Mouse (Mus musculus) embryo, embryonic 10 days (tissue): ENCODE results near the gene 2610021A01Rik.
"Not testable (repeated sequence)": the region's sequence is repeated elsewhere in the genome, so short reads cannot be mapped to it uniquely, and the experiment has no call there.

Experiments used
- DNase-seq: peaks from one replicate; pipeline ENCODE4 v3.0.0-alpha.2; 2015; ENCODE audit warnings: low spot score

2610021A01Rik gene

DNA sequence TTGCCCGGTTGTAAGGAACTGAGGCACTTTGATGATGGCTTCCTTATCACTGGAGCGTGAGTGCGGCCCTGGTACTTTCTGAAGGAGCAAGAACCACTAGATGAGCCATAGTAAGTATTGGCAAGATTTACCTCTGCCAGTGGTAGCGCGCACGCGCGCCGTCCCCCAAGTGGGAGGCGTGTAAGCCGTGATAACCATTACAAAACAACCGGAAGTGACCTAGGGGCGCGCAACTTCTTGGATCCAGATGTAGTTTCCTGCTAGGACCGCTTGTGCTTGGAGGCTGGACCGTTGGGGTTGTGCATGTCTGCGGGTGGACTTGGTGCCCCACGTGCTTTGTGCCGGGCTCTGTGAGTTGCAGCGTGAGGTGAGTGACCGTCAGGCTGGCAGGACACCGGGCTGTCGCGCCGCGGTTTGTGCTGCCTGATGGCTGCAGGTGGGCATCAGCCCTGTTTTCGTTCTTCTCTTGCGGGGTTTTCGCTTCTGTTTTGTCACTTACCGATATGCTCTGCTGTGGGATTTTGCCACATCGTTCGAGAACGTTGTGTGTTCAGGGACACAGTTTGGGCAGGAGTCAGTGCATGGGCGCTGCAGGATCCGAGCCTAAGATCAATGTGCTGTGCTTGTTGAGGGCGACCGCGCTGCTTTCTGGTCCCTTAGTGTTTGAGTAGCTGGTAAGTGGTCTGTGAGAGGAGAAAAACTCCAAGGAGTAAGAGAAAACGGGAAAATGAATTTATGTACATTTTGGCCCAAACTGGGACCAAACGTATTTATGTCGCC lies at the start of gene 2610021A01Rik:
Gene 2610021A01Rik (plus strand): TSS at position 197 of the 780 bp plus-strand sequence.
- DNase-seq, result peak; percentile 95

DNA sequence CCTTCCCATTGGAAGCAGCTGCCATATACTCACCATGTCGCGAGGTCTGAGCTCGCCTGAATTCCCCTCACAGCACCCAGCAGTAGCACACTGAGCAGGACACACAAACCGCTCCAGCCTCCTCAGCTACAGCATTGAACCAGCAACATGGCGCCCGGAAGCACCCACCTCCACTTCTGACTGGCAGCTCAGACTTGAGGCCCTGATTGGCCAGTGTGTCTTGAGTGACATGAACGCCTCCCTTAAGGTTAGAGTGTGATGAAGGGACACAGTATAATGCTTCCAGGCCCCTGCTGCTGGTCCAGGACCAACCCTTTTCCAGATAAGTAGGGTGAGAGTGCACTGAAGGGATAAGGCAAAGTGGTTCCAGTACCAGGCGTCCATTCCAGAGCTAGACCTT lies 38.3 kb upstream of the 2610021A01Rik start:
- DNase-seq, result no peak

DNA sequence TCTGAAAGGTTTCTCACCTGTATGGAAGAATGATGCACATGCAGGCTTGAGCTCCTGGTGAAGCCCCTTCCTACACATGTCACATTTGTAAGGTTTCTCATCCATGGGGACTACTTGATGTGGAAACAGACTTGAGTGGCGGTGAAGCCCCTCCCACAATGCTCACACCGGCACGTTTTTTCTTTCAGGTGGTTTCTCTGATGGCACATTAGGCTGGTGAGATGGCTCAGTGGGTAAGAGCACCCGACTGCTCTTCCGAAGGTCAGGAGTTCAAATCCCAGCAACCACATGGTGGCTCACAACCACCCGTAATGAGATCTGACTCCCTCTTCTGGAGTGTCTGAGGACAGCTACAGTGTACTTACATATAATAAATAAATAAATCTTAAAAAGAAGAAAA lies 25.5 kb upstream of the 2610021A01Rik start, which contains the start of gene Gm6871:
Gene Gm6871 (minus strand): TSS at position 101 of the 400 bp plus-strand sequence.
- not testable (repeated sequence) for DNase-seq

DNA sequence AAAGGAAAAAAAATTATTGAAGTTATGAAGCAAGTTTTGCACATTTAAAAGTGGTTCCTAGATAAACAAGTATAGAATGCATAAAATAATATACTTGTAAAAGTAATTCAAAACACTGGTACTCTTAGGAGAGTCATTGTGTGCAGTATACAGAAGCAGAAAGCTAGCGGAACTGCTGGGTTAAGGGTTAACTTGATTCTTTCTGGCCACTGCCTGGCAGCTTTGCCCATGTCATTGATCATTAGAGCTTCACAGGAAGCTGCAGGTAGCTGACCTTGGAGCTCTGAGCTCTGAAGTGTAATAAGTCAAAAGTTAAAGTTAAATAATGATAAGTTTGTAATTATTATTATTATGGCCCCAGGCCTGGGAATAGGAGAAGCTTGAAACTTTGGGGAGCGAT lies 21.1 kb upstream of the 2610021A01Rik start:
- no peak for DNase-seq

DNA sequence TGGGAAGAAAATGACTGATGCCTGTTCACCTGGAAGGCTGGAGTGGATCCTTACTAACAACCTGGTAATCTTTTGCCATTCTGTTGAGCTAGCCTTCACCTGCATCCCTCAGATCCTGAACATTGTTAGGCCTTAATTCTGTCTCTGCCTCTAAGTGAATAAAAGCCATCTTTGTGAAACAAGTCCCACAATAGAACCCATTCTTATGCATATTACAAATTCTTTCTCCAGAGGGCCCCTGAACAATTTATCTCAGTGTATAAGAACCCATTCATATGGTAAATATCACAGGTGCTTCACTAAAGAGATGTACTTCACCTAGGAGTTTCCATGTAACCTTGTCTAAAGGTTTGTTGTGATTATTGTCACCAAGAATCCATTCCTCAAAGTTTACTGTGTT lies 17.0 kb upstream of the 2610021A01Rik start:
- DNase-seq, result no peak

DNA sequence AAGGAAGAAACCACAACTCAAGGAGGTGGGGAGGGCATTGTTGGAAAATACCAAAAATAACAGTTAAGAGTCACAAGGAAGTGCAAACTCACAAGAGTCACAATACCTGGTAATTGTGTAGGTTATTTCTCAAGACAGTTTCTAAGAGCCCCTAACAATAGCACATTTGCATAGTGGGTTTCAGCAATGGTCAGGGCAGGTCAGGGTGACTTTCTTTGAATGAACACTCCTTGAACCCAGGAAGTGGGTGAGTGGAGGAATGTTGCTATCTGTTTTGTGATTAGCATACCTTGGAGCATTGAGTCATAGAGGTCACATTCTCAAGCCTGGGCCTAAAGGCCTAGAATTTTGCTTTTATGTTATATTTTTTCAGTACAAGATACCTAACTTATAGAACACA lies 11.2 kb upstream of the 2610021A01Rik start:
- not testable (repeated sequence) for DNase-seq

DNA sequence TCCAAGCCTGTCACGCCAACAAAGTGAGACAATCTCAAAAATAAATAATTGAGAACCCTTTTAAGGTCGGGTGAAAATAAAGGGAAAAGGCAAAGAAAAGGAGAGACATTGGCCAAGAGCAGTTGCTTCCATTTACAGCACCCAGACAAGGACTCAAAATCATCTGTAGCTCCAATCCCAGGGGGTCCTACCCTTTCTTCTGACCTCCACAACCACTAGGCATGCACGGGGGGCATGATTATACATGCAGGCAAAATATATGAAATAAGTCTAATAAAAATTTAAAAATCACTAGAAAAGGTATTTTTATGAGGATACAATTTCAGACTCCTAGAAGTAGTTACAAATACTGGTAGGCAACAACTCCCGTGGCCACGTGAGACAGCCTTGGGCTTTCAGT lies 415 bp upstream of the 2610021A01Rik start:
- no peak for DNase-seq

DNA sequence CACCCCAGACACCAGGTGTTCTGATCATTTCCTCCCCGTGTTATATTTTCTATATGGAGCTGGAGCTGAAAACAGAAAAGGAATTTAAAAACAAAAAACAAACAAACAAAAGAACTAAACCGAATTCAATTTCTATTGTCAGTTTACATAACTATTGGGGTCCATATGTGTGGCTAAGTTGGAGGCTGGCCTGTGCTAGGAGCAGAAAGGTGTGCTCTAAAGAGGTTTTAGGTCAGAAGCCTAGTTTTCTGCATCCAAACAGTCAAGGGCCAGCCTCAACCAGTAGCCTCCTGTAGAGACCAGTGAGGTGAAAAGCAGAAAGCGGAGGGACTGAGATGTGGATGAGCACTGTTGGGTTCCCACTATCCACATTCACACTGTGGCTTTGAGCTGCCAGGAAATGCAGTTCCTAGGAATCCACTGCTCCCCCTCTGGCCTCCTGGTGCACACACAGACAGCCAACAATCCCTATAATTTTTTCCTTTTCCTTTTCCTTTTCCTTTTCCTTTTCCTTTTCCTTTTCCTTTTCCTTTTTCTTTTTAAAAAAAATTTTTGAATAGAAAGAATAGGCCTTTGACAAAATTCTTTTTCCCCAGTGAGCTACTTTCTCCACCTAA lies 1.0 kb downstream of the 2610021A01Rik start:
- peak; percentile 31 for DNase-seq

DNA sequence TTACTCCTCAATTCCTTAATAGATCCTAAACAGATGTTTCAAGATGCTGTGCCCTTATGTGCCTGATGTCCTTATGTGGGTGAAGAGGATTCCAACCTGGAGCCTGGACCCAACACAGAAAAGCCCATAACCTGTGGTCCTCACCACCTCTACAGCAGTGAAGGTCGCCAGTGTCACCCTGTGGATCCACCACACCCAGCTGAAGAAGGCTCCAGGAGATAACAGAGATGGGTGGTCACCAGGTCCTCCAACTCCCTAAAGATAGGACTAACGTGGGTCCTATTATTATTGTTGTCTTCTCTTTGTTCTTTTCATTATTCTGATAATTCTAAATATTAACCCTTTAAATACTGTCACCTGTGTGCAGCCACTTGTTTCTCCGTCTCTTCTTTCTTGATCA lies 12.6 kb downstream of the 2610021A01Rik start:
- no peak for DNase-seq

DNA sequence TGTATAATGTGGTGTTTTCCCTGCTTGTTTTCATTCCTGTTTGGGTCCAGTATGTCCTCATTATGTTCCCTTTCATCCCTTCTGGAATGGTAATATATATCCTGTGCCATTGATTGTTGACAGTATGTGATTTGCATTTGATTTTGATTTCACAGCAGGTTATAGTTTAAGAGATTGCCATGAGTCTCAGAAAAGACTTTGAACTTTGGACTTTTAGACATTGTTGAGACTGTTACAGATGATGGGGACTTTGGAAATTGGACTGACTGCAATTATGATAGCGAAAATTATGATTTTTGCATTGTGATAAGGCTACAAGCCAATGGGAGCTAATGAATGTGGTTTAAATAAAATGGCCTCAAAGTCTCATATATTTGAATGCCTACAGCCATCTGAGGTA lies 17.2 kb downstream of the 2610021A01Rik start:
- not testable (repeated sequence) for DNase-seq

DNA sequence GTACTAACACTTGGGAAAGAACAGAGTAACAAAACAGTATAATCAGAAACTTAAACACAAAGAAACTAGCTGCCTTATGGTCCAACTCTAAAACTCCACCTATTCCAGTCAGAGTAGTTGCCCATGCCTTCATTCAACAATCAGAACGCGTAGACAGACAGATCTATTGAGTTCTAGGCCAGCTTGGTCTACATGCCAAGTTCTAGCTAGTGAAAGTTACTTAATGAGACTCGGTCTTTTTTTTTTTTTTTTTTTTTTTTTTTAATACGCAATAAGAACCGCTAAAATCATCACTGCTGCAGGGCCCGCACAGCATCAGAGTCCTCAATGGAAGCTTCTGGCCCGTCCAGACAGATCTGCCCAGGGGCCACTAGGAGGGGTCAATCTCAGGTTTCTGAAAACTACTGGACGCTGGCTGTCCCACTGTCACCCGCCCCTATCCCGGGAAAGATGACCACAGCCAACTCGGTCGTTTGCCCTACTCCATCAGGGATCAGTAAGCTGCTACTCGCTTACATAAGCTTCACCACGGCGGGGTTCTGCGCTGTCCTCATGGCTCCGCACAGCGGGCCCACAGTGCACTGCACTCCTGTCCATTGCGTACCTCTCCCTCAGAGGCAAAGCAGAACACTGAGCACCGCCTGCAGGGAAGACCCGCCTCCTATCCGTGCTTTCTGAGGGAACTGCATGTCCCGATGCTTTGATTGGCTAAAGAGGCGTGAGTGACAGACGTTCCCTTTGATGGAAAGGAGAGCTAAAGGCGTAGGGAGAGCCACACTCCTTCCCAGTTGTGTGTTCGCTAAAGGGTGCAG lies 33.6 kb downstream of the 2610021A01Rik start, which contains the start of gene Zfp788:
Gene Zfp788 (plus strand): TSS at position 795 of the 812 bp plus-strand sequence.
- DNase-seq, result peak; percentile 95

DNA sequence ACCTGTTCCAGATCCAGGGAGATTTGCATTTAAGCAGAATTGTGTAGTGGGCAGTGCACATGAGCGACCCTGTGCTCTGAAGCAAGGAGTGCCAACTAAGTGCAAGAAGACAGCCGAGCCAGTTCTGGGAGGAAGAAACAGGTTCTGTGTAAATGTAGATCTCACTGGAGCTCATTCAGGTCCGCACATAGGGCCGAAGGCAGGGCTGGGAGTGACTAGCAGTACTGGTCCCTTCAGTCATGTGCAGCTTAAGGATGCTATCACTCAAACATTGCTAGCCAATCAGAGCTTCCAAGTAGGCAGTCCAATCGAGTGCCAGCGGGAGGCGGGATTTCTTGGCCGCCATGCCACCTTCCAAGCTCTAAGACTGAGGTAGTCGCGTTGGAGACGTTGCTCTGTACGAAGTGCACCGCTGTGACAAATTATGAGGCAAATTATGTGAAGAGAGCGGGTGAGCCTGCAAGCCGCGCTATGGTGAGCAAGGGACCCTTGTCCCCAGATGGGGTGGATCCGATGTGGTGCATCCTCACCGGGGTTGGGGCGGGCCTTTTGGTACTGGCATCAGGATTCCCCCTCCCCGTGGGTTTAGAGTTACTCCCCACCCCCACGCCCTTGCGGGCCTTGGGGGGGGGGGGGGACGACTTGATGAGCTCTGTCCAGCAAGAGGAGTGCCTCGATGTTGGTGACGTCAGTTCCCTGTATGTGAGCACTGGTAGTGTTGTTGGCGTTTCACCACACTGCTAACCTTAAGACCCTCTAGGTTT lies 34.4 kb downstream of the 2610021A01Rik start:
- peak; percentile 96 for DNase-seq

DNA sequence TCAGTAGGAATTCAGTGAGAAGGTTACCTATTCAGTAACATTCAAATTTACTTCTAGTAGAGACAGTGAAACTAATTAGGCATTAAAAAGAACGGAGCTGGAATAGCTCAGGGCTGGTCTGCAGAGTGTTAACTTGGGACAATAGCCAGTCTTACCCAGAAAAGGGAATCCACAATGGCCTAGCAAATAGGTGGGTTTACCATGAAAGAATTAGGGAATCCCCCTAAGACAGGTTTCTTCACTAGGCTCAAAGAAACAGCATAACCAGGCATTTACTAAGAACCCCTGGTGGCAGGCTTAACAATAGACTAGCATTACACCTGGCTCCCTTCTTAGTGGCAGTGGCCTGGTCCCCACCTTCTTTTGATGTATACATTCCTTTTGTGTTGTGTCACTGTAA lies 75.3 kb downstream of the 2610021A01Rik start:
- not testable (repeated sequence) for DNase-seq
